Mouse (Mus musculus): ENCODE measurements around the gene Mtmr4. TPM values are rescaled to one million over a fixed set of nuclear protein-coding genes. Genes with fewer than 3 reads are reported as not detected.

Gene Mtmr4
- polyA plus RNA-seq (2014; fragmentation: Illumina TruSeq; extraction: RNeasy Lipid Tissue Mini Kit (QIAGEN cat#74804); ENCODE audit: low read depth, low replicate concordance) = 26.0 TPM

GRCm38 (mm10) chr11:87591526-87592353, at the start of gene Mtmr4:
TSS of gene Mtmr4 (plus strand) at chr11:87592162.

GRCm38 (mm10) chr11:87566501-87566900, 25.5 kb upstream of the Mtmr4 start, which contains the start of gene Gm11492:
TSS of gene Gm11492 (plus strand) at chr11:87566653.

GRCm38 (mm10) chr11:87568255-87568953, 23.6 kb upstream of the Mtmr4 start, which contains the start of gene Sept4:
TSS of gene Sept4 (plus strand) at chr11:87568903.

GRCm38 (mm10) chr11:87616790-87617474, 25.0 kb downstream of the Mtmr4 start, which contains the start of gene Hsf5:
TSS of gene Hsf5 (plus strand) at chr11:87617164.

GRCm38 (mm10) chr11:87662407-87662806, 70.4 kb downstream of the Mtmr4 start, which contains the start of gene Rnf43:
TSS of gene Rnf43 (plus strand) at chr11:87662722.

Other genes with a start within 250 kb of the Mtmr4 start
- not detected for gene Ppm1e, start 233.1 kb upstream of the Mtmr4 start, polyA plus RNA-seq (2014; fragmentation: Illumina TruSeq; extraction: RNeasy Lipid Tissue Mini Kit (QIAGEN cat#74804); ENCODE audit: low read depth, low replicate concordance)
- 0.74 TPM for gene Rad51c, start 187.2 kb upstream of the Mtmr4 start, polyA plus RNA-seq (2014; fragmentation: Illumina TruSeq; extraction: RNeasy Lipid Tissue Mini Kit (QIAGEN cat#74804); ENCODE audit: low read depth, low replicate concordance)
- gene Tex14, start 187.1 kb upstream of the Mtmr4 start, polyA plus RNA-seq (2014; fragmentation: Illumina TruSeq; extraction: RNeasy Lipid Tissue Mini Kit (QIAGEN cat#74804); ENCODE audit: low read depth, low replicate concordance) = 0.64 TPM
- gene Gm11492, start 25.5 kb upstream of the Mtmr4 start, polyA plus RNA-seq (2014; fragmentation: Illumina TruSeq; extraction: RNeasy Lipid Tissue Mini Kit (QIAGEN cat#74804); ENCODE audit: low read depth, low replicate concordance) = not detected
- gene Sept4, start 23.3 kb upstream of the Mtmr4 start, polyA plus RNA-seq (2014; fragmentation: Illumina TruSeq; extraction: RNeasy Lipid Tissue Mini Kit (QIAGEN cat#74804); ENCODE audit: low read depth, low replicate concordance) = 6.7 TPM
- gene Hsf5, start 25.0 kb downstream of the Mtmr4 start, polyA plus RNA-seq (2014; fragmentation: Illumina TruSeq; extraction: RNeasy Lipid Tissue Mini Kit (QIAGEN cat#74804); ENCODE audit: low read depth, low replicate concordance) = not detected
- 8.6 TPM for gene Rnf43, start 70.6 kb downstream of the Mtmr4 start, polyA plus RNA-seq (2014; fragmentation: Illumina TruSeq; extraction: RNeasy Lipid Tissue Mini Kit (QIAGEN cat#74804); ENCODE audit: low read depth, low replicate concordance)
- gene Supt4a, start 145.4 kb downstream of the Mtmr4 start, polyA plus RNA-seq (2014; fragmentation: Illumina TruSeq; extraction: RNeasy Lipid Tissue Mini Kit (QIAGEN cat#74804); ENCODE audit: low read depth, low replicate concordance) = 18.1 TPM
- gene Tspoap1, start 168.4 kb downstream of the Mtmr4 start, polyA plus RNA-seq (2014; fragmentation: Illumina TruSeq; extraction: RNeasy Lipid Tissue Mini Kit (QIAGEN cat#74804); ENCODE audit: low read depth, low replicate concordance) = not detected
- gene Mpo, start 201.4 kb downstream of the Mtmr4 start, polyA plus RNA-seq (2014; fragmentation: Illumina TruSeq; extraction: RNeasy Lipid Tissue Mini Kit (QIAGEN cat#74804); ENCODE audit: low read depth, low replicate concordance) = not detected
- not detected for gene Lpo, start 236.1 kb downstream of the Mtmr4 start, polyA plus RNA-seq (2014; fragmentation: Illumina TruSeq; extraction: RNeasy Lipid Tissue Mini Kit (QIAGEN cat#74804); ENCODE audit: low read depth, low replicate concordance)

All from liver, adult 10 weeks (tissue).